15 mouse cellular contexts compared by ENCODE assay signal in genomic region chr14:4182030-4182429, GRCm38 (mm10). TPM values are rescaled to one million over a fixed set of nuclear protein-coding genes. Genes with fewer than 3 reads are reported as not detected.
DNase-seq lines count a peak whose midpoint lies in the region; ATAC-seq and TF ChIP-seq lines count a peak whose summit lies in the region.
"Not testable (repeated sequence)": the region's sequence is repeated elsewhere in the genome, so short reads cannot be mapped to it uniquely, and the experiment has no call there.
"Had no signal": no experiment of that assay in that cellular context is flagged by ENCODE, and none has a peak within 500 bp of the region (broad histone marks: within the 10 kb centered on the region; RNA-seq: fewer than 3 reads in every experiment).

No protein-coding gene starts in this region.

- not testable (repeated sequence) for TF ChIP-seq EP300 in lung, postnatal 0 days (IDR thresholded peaks at IDR 0.05)

- WGBS in forebrain, embryonic 11.5 days = 12% methylated on average over 11 of the region's 14 CpGs
- 5% methylated on average over 13 of the region's 14 CpGs for WGBS in heart, embryonic 13.5 days
- 12% methylated on average over 11 of the region's 14 CpGs for WGBS in intestine, embryonic 14.5 days
- 16% methylated on average over 9 of the region's 14 CpGs for WGBS in lung, postnatal 0 days
- WGBS in neural tube, embryonic 14.5 days = 12% methylated on average over 13 of the region's 14 CpGs

- not testable (repeated sequence) for H3K27me3 ChIP-seq in forebrain, embryonic 11.5 days (ENCODE audit: control insufficient read depth, insufficient read depth, low read length); heart, embryonic 13.5 days (replicated peaks); intestine, embryonic 14.5 days (replicated peaks; ENCODE audit: control insufficient read depth, insufficient read depth, low read length); lung, postnatal 0 days (replicated peaks; ENCODE audit: insufficient read depth, low read length); neural tube, embryonic 14.5 days (ENCODE audit: control insufficient read depth, insufficient read depth, low read length)

- not testable (repeated sequence) for H3K9me3 ChIP-seq in forebrain, embryonic 11.5 days (ENCODE audit: control insufficient read depth, low read length); heart, embryonic 13.5 days; intestine, embryonic 14.5 days (ENCODE audit: control insufficient read depth, low read length); lung, postnatal 0 days (ENCODE audit: low read length); neural tube, embryonic 14.5 days (ENCODE audit: control insufficient read depth, low read length)

- H3K36me3 ChIP-seq in forebrain, embryonic 11.5 days (ENCODE audit: control insufficient read depth, insufficient read depth, low read length); heart, embryonic 13.5 days; intestine, embryonic 14.5 days (ENCODE audit: control insufficient read depth, insufficient read depth, low read length); lung, postnatal 0 days (ENCODE audit: insufficient read depth, low read length); neural tube, embryonic 14.5 days (ENCODE audit: control insufficient read depth, insufficient read depth, low read length): not testable (repeated sequence)

- peak overlapping the region; percentile 46 for H3K4me2 ChIP-seq in forebrain, embryonic 11.5 days (ENCODE audit: low read depth, low read length, severe bottlenecking)
- peak overlapping the region; percentile 65 for H3K4me2 ChIP-seq in heart, embryonic 13.5 days
- peak overlapping the region; percentile 39 for H3K4me2 ChIP-seq in intestine, embryonic 14.5 days (ENCODE audit: low read length)
- peak overlapping the region; percentile 27; the same call in 1 of the 2 replicates for H3K4me2 ChIP-seq in lung, postnatal 0 days (replicated peaks; ENCODE audit: low read depth, low read length)
- peak overlapping the region; percentile 43 for H3K4me2 ChIP-seq in neural tube, embryonic 14.5 days (ENCODE audit: low read depth, low read length)

- not testable (repeated sequence) for TF ChIP-seq CTCF in lung, postnatal 0 days (IDR thresholded peaks at IDR 0.05)

- DNase-seq in cerebellum, postnatal 14 days = peak; percentile 1
- DNase-seq in forebrain, embryonic 11.5 days (ENCODE audit: low spot score) = peak; percentile 46
- DNase-seq in intestine, embryonic 14.5 days (ENCODE audit: low spot score) = peak; percentile 49
- peak; percentile 1 for DNase-seq in left cerebral cortex, postnatal 4 days
- not testable (repeated sequence) for DNase-seq in lung, postnatal 0 days (ENCODE audit: low spot score)
- peak; percentile 1 for DNase-seq in testis, postnatal 14 days (ENCODE audit: low spot score)

- ATAC-seq in forebrain, embryonic 11.5 days (replicated peaks; ENCODE audit: low FRiP score); heart, embryonic 13.5 days (ENCODE audit: extremely low read depth, insufficient number of reproducible peaks, low FRiP score, low TSS enrichment); intestine, embryonic 14.5 days (replicated peaks; ENCODE audit: low FRiP score, low TSS enrichment, low read depth); lung, postnatal 0 days; neural tube, embryonic 14.5 days (ENCODE audit: low read depth): not testable (repeated sequence)

- H3K4me3 ChIP-seq in forebrain, embryonic 11.5 days (ENCODE audit: low read depth, low read length) = peak overlapping the region; percentile 27
- peak overlapping the region; percentile 38 for H3K4me3 ChIP-seq in heart, embryonic 13.5 days
- H3K4me3 ChIP-seq in intestine, embryonic 14.5 days (ENCODE audit: low read depth, low read length) = 0 out of 2 replicates have a peak overlapping the region, but pooled peaks have one; percentile 15
- not testable (repeated sequence) for H3K4me3 ChIP-seq in lung, postnatal 0 days (ENCODE audit: low read depth, low read length)
- H3K4me3 ChIP-seq in neural tube, embryonic 14.5 days (ENCODE audit: low read depth, low read length) = peak overlapping the region; percentile 30

- intact Hi-C loops in left cerebral cortex, postnatal 4 days (cut with DNase I) = not testable (repeated sequence)

- H3K4me1 ChIP-seq in forebrain, embryonic 11.5 days (replicated peaks; ENCODE audit: control insufficient read depth, insufficient read depth, low read length); heart, embryonic 13.5 days; intestine, embryonic 14.5 days (replicated peaks; ENCODE audit: control insufficient read depth, insufficient read depth, low read length); lung, postnatal 0 days (ENCODE audit: insufficient read depth, low read depth, low read length); neural tube, embryonic 14.5 days (ENCODE audit: control insufficient read depth, insufficient read depth, low read length): not testable (repeated sequence)

- H3K9ac ChIP-seq in forebrain, embryonic 11.5 days (ENCODE audit: low read length) = 0 out of 2 replicates have a peak overlapping the region, but pooled peaks have one; percentile 35
- H3K9ac ChIP-seq in heart, embryonic 13.5 days; intestine, embryonic 14.5 days (ENCODE audit: low read length); lung, postnatal 0 days (replicated peaks; ENCODE audit: low read depth): not testable (repeated sequence)
- H3K9ac ChIP-seq in neural tube, embryonic 14.5 days (replicated peaks; ENCODE audit: low read depth, low read length) = peak overlapping the region; percentile 41

- not testable (repeated sequence) for H3K27ac ChIP-seq in forebrain, embryonic 11.5 days (ENCODE audit: low read depth, low read length); heart, embryonic 13.5 days (replicated peaks); intestine, embryonic 14.5 days (ENCODE audit: low read depth); lung, postnatal 0 days (ENCODE audit: low read length); neural tube, embryonic 14.5 days (ENCODE audit: low read depth, low read length)

RNA-seq across cellular contexts. Expression of gene Gm2974, which starts 0.3 kb away (rescaled TPM):
- polyA plus RNA-seq in forebrain, embryonic 11.5 days (2014; fragmentation: Nextera tagmentation; extraction: Ambion mirVana) = 0.79 and 1.9 TPM in 2 replicates
- polyA plus RNA-seq in heart, embryonic 13.5 days (2015; fragmentation: Nextera tagmentation; extraction: Ambion mirVana) = 0.35 and 0.52 TPM in 2 replicates
- 0.14 and 0.82 TPM in 2 replicates for polyA plus RNA-seq in intestine, embryonic 14.5 days (2014; fragmentation: Nextera tagmentation; extraction: Ambion mirVana)
- 10 to 100 TPM in 1 of 2 experiments, 1 to 10 TPM in 1; 6.0 to 10.7 TPM for total RNA-seq in left cerebral cortex, postnatal 4 days (2021)
- 0.07 TPM in 1 of 2 replicates, not detected in the other for polyA plus RNA-seq in lung, postnatal 0 days (2015; fragmentation: Nextera tagmentation; extraction: Ambion mirVana)
- 9.9 and 12.7 TPM in 2 replicates for polyA plus RNA-seq in neural tube, embryonic 14.5 days (2014; fragmentation: Nextera tagmentation; extraction: Ambion mirVana)
- total RNA-seq: adrenal gland, adult 2 months; common myeloid progenitor, adult 5-6 weeks; heart, adult 8-10 months; megakaryocyte, adult 5-6 weeks had no signal
- polyA plus RNA-seq: kidney, adult 2 months; liver, embryonic 14.5 days had no signal

RNA-seq across cellular contexts. Expression of gene Gm3127, which starts 17.2 kb away (rescaled TPM):
- polyA plus RNA-seq in forebrain, embryonic 11.5 days (2014; fragmentation: Nextera tagmentation; extraction: Ambion mirVana) = not detected in 2 replicates
- not detected in 2 replicates for polyA plus RNA-seq in heart, embryonic 13.5 days (2015; fragmentation: Nextera tagmentation; extraction: Ambion mirVana)
- not detected in 2 replicates for polyA plus RNA-seq in intestine, embryonic 14.5 days (2014; fragmentation: Nextera tagmentation; extraction: Ambion mirVana)
- not detected for total RNA-seq in left cerebral cortex, postnatal 4 days (2021)
- not detected in 2 replicates for polyA plus RNA-seq in lung, postnatal 0 days (2015; fragmentation: Nextera tagmentation; extraction: Ambion mirVana)
- not detected in 2 replicates for polyA plus RNA-seq in neural tube, embryonic 14.5 days (2014; fragmentation: Nextera tagmentation; extraction: Ambion mirVana)
- total RNA-seq: adrenal gland, adult 2 months; common myeloid progenitor, adult 5-6 weeks; heart, adult 8-10 months; layer of hippocampus, postnatal 25 days; megakaryocyte, adult 5-6 weeks had no signal
- polyA plus RNA-seq: adrenal gland, adult 2 months; kidney, adult 2 months; liver, embryonic 14.5 days had no signal
